Mouse (Mus musculus) adrenal gland, postnatal 10 days (tissue): Measurements from ENCODE around the gene Arl4a. TPM values are rescaled to one million over a fixed set of nuclear protein-coding genes. Genes with fewer than 3 reads are reported as not detected.

Experiments used
- DNase-seq: peaks from one replicate; pipeline ENCODE4 v3.0.0; 2021; ENCODE audit warnings: mixed read lengths
- total RNA-seq, 2 experiments: library from RNA; stranded (reverse); gene quantifications; 2 replicates each; pipeline ENCODE4 v1.2.3; 2021

Arl4a gene
- total RNA-seq, 2 experiments from 2014 or later, result 98.8 to 157 TPM

DNA sequence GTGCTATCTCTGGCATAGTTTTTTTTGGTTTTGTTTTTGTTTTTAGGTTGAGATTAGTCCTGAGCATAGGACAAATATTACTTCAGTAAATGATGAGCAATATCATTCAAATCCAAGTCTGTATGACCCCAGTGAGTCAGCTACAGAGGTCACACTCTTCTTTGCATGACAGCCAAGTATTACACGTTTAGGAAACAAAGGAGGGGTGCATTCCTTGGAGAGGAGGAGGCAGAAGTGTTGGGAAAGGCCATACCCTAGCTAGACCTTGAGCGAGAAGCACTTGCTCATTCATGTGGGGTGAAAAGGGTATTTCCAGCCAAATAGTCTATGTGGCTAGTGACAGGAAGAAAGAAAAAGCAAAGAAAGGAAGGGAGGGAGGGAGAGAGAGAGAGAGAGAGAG is 28.0 kb downstream of the Arl4a start:
- DNase-seq, result no peak

DNA sequence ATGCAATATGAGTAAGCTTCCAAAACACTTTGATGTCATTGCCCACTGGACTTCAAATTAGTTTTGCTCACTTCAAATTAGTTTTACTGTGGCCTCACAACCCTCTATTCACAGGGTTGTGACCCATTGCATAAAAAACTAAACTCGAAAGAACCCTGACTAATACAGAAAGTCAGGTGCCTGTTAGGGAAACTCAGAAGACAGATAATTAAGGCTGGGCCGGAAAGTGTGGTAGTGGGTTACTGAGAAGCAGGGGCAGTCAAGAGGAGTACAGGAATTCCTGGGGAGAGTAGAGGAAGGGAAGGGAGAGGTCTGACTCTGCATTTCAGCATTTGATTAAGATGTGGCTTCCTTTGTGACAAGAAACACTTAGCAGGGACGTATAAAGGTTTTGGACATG is 29.4 kb downstream of the Arl4a start:
- no peak for DNase-seq

DNA sequence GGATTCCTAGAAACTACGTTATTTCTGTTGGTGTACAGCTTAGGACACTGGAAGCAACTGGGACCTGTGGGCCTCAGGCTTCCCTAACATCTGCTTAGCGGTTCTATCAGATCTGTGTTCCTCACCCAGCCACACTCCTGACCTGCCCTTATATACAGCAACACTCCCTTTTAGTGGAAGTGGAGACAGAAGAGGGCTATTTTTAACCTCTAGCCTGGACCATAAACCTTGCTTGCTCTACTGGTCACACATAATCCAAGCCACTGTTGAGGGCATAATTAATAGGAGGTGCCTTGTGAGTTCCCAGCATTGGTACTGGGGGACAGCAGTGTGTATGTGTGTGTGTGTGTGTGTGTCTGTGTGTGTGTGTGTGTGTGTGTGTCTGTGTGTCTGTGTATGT is 33.1 kb downstream of the Arl4a start:
- no peak for DNase-seq

DNA sequence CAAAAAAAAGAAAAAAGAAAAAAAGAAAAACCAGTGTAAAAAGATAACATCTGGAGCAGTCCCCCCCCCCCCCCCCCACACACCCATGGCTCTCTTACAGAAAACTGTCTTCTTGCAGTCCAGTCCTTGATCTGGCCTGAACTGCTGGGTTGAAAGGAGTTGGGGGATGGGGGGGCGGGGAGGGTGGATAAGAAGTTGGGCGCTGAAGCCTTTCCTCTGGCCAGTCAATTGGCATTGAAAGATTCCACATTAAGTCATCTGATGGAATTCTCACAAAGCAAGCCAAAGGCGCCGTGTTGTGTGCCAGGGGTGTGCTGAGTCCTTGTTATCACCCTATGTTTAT is 39.0 kb downstream of the Arl4a start:
- DNase-seq, result no peak

DNA sequence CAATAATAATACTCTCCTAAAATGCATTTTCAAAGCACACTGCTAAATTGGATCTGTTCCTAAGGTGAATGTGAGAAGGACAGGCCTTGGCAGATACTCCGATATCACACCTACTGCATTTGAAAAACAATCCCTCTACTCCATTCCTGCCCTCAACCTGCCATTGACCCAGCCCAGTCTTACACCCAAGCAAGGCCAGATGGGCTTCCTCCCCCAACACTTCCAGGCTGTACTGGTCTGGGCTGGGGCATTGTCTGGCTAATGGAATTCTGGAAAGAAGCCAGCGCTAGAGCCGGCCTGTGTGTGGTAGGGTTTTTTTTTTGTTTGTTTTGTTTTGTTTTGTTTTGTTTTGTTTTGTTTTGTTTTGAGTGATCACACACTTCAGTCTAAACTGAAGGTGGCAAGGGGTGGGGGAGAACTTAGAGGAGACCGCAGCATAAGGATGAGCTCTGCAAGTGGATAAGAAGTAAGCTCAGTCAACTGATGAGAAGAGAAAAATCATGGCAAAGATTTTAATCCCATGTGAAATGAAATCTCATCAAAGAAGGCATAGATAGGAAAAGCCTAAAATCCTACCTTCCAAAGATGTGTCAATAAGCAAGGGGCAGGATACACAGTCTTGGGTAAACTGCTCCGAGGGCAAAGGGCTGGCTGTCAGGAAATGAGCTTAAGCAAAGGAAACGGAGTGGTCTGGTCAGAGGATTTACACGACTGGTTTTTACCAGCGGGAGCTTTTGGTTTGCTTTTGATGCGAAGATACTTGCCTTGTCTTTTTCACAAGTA is 39.6 kb downstream of the Arl4a start:
- DNase-seq, result no peak

DNA sequence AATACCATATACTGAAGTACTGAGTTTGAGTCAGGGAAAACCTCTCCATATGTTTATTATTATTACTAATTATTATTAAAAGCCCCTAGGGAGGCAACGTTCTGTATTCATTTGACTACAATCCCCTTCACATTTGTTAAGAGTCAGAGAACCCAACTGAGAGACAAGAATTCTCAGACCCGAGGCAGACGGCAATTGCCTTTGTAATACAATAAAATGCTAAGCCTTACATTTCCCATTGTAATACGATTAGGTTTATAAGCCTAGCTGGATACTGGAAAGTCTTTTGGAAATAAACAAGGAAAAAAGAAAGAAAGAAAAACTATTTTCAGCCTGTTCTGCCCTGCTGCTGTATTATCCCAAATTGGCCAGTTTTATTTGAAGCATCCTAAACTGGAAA is 40.2 kb downstream of the Arl4a start:
- no peak for DNase-seq

DNA sequence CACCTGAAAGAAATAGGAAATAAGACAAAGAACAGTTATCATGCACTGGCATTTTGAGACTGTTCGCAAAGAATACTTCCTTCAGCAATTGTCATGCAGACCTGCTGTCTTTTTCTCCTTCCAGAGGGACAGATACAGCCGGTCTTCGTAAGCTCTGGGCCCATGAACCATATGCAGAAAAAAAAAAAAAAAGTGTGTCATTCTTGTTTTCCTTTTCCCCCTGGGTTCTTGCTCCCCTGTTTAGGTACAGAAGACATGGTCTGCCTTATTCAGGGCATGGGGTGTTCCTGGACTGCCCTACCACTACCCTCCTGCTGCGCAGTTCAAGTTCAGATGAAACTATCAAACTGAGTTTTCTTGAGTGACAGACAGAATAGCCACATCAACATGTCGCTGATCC is 41.8 kb downstream of the Arl4a start:
- DNase-seq, result no peak

DNA sequence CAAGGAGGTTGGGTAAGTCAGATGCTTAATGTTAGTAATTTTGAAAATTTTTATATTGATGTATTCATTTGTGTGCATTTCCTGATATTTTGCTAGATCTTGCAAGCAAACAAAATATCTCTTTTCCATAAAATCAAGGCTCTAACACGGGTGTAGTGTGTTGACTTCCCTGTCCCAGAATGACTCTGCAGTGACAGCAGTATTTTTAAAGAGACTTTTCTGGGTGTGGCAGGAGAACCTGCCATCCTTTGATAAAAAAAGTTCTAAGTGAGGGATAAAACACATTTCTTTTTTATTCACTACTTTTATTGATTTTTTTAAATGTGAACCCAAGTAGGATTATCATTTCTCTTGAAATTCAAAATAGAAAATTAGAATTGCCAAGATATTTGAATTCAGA is 42.2 kb downstream of the Arl4a start:
- no peak for DNase-seq

DNA sequence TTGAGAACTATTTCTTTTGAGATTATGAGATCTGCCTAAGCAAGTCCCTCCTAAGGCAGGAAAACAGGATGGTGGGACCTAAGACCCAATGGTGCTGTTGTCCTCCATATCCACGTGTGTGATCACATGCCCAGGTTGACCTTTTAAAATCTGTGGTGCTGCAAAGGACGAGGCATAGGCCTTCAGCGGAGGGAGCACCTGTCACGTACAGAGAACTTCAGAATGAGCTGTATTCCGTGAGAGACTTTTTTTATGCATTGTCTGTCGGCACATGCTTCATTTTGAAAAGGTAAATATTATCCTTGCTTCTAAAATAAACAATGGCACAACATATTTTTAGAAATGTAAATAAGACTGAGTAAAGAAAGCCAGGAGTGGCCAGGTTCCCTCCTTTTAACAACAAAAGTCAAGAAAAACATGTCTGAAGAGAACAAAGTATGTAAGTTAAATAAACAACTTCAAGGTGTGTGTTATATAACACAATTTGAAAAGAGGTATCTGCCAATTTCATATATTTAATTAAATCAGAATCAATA is 45.0 kb downstream of the Arl4a start:
- DNase-seq, result no peak

DNA sequence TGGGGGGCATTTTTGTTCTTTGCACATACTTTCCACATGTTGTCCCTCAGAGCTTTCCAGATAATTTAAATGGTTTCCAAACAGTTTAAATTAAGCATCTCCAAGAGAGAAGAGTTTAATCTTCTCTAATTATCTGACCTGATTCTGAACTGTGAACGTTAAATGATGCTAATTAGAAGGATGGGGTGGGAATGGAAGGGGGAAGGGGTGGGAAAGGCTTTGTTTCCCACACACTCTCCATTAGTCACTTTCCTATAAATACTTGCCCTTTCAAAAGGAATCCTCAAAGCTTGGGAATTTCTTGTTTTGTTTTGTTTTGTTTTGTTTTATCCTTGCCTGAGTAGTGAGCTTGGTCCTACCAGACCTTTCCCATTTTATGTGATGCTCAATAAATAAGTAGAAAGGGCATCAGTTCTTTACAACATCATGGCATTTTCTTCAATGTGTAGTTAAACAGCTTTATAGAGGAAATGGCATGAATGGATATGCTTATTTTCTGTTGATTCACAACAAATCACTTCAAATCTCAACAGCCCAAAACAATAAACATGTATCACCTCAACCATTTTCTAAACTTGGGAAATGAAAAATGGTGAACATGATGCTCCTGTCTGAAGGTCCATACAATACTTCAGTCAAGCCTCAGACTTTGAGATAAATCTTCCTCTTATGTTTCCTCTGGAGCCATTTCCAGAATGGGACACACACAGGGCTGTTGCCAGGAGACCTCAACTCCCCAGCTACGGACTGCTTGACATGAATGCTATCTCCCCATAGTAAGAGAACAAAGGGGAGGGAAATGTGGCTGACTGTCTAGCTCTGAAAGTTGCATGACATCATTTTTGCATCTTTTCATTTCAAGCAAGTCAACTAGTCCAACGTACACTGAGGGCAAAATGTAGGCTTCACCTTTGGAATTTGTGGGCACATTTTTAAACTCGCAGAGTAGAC is 46.7 kb downstream of the Arl4a start:
- DNase-seq, result no peak

DNA sequence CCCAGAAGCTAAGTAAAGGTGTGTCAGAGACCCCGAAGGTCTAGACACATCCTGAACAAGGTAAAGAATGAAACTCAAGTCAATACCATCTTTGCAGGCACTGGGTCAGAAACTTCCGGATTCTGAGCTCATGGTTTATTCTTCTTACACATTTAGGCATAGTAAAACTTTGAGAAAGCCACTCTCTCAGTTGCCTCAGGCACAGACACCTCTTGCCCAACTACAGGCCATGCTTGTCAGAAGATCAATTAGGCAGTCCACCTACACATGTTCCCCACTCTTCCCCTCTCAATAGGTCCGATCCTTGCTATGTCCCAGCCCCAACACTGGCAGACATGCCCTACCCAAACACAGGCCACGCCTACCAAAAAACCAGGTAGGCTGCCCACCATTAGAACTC is 48.7 kb downstream of the Arl4a start:
- DNase-seq, result no peak

DNA sequence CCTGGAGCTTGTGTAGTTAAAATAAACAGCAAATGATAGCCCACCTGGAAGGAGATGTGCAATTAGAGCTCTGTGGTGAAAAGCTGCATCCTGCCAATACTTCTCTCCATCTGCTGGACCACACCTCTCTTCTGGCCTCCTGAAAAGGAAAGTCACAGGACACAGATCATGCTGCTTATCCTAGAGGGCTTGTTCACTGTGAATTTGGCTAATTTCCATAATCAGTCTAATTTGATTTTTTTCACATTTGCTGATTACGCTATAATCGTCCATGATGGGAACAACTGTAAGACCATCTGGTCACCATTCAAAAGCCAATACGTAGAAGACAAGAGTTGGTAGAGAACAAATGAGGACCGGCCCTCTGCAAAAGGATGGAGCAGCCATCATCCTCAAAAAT is 50.6 kb downstream of the Arl4a start:
- no peak for DNase-seq

DNA sequence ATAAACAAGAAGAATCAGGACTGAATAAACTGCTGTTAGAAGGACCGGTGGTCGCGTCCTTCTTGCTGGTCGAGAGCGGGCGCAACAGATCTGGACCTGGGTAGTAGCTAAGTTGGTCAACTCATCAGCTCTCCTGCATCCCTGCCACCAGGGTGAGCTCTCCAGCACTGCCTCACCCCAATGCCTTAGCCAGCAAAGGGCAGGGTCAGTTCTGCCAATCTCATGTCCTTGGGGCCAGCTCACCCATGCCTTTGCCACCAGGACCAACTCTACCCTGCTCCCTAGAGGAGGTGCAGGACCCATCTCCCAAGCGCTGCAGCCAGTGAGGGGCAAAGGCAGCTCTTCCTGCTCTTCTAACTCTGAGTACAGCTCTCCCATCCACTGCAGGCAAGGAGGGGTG is 52.2 kb downstream of the Arl4a start:
- DNase-seq, result peak; percentile 14

DNA sequence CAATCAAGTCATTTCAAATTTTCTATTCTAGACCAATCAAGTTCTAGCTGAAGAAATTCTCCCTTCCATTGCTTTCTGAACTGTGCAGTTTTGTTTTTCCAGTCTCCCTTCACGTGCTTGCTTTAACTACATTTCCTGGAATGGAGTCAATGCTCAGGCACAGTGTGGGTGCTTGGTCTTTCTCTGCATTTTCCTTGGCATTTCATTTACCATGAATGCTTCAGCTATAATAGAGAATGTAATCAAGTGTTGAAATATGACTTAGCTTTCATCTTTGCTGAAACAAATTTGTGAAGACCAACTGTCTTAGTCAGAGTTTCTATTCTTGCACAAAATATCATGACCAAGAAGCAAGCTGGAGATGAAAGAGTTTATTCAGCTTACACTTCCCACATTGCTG is 58.0 kb downstream of the Arl4a start:
- DNase-seq, result no peak

DNA sequence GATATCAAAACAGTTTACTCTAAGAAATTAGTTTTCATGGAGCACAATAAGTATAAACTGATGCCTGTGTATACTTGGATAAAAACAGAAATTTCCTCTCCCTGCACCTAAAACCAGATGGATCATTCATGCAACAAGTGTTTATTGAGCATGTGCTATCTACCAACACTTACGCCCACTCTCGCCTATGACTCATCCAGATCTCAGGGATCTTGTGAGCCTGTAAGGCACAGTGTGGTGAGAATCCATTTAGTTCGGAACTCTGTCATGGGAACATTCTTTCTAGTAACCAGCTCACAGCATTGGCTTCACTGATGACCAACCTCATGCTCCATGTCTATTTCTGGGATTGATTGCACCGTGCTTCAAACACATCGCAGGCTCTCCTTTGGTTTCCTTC is 58.8 kb downstream of the Arl4a start:
- DNase-seq, result no peak

DNA sequence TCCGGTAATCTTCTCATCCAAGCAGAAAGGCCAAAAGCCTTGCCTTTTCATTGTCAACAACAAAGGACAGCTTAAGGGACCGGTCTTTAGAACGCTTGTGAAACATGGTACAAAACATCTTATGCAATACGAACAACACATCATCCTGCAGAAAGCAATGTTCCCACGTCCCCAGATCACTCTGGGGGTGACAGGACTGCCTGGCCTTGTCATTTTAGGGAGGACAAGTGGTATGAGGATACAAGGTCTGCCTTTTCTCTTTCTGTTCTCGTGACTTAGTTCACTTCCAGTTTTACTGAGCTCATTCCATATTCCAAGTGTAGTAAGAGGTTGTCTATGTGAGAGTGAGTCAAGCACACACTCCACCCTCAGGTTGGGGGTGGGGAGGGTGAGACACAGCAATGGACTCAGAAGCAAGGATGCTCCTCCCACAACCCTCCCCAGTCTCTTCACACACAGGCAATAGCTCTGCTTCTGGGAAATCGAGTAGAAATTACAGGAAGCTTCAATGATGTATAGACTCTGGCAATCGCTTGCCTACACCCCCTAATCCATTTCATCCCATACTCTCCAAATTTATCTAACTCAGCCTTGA is 59.7 kb downstream of the Arl4a start:
- peak; percentile 19 for DNase-seq

DNA sequence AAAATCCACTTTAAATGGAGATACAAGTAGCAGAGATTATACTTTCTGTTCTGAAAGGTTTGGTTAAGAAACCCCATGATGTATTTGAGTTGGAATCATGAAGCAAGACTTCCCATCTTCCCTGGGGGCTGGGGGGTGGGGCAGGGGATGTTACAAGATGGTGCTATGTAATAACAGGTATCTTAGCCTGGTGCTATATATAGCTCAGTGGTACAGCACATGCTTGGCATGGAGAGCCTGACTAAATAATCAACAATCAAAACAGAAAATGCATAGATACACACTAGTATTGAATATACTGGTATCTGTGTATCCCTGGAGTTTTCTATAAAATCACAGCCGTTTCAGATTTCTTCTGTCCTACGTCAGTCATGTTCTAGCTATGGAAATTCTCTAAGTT is 61.4 kb downstream of the Arl4a start:
- no peak for DNase-seq

DNA sequence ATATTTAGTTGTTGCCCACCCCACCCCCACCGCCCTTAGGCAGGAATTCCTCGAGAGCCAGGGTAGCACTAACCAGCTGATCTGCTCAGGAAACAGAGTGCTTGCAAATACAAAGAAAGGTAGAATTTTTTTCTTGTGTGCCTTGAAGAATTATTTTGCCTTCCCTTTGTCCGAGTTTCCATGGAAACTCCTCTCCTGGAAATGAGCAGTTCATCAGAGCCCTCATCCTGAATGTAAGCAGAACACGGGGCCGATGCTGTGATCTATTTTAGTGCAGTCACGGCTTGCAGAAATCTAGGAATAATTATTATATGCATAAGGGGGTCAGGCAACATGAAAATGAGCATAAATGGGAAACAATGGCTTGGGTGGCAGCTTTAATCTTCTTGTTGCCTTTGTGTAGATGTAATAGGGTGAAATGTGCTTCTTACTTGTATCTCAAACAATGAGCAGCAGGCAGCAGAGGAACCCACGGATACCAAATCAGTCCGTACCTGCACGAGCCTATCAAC is 61.9 kb downstream of the Arl4a start:
- no peak for DNase-seq

DNA sequence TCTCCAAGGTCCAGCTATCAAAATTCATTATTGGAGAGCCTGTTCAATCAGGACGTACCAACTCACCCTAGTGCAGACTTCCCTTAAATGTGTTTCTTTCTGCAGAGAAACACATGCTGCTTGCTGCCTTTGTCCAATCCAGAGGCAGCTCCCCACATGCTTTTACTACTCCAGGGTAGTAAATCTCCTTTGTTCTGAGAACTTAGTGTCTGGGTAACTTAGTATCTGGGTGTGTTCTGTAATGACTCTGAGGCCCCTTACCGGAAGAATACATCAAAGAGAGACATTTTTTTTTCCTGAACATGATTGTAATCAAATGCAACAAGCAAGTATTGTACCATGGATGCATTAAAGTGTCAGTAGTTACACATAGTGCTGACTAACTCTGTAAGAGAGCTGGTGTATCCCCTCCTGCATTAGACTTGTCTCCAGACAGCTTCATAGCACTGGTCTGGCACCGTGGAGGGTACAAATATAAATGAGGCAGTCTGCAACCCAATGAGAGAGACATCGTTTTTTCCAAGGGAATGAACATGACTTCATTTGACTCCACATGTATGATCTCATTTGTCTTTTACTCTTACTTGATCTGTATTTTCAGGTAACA is 62.7 kb downstream of the Arl4a start:
- DNase-seq, result no peak

DNA sequence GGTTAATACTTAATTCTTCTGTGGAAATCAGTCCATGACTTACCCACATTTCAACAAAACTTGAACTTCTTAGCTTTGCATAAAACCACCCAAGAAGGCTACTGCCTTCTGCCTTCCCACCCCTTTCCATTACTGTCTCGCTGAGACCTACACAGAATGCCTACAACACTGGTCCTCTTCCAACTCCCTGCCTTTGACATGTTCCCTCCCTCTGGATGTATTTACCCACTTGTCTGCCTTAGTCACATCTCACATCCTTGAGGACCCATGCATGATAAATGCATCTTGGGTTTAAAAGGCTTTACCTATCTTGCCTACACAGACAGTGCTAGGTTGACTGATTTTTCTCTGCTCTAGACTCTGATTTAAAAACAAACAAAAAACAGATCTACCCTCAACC is 63.6 kb downstream of the Arl4a start:
- no peak for DNase-seq

DNA sequence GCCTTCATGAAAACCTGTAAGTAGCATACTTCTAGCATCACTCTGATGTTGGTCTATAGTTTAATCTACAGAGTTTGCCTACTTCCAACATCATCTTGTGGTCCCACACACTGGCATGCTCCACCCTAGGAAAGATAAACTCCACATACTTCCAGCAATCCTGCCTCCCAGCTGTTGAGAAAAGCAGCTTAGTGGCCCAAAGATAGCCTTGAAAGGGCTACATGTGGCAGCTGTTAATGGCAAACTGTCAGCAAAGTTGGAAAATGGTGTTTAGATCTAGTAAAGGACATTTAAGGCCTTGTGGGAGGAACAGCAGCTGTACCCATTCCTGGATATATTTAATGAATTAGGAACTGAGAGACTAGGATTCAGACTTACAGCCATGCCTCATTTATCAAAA is 68.3 kb downstream of the Arl4a start:
- no peak for DNase-seq

DNA sequence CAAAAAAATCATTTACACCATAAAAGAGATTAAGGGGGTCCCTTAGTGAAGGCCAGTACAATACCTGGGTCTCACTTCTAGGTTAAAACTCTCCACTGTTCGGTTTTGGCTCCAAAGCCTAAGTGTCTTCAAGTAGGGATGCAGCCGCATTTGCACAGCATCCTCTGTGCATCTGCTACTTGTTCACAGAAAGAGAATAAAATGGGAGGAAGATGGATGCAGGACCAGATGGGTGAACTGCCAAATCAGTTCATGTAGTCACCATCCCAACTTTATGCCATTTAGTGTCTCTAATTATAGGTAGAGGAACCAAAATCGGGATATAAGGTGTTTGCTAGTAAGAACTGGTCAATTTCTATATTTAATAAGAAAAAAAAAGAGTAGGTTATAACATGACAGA is 69.7 kb downstream of the Arl4a start:
- no peak for DNase-seq
